In genomic region chr4:119904296-119904695, GRCm38 (mm10) we compare ENCODE assay signal across 11 mouse cellular contexts.
"Had no signal": no experiment of that assay in that cellular context is flagged by ENCODE, and none has a peak within 500 bp of the region (broad histone marks: within the 10 kb centered on the region; RNA-seq: fewer than 3 reads in every experiment).

No protein-coding gene starts in this region.

- H3K4me3 ChIP-seq: intestine, embryonic 15.5 days; limb, embryonic 12.5 days; liver, embryonic 13.5 days; lung, embryonic 15.5 days; midbrain, embryonic 12.5 days had no signal

- H3K27ac ChIP-seq: intestine, embryonic 15.5 days; limb, embryonic 12.5 days; liver, embryonic 13.5 days; lung, embryonic 15.5 days; macrophage; midbrain, embryonic 12.5 days had no signal

- H3K9ac ChIP-seq: intestine, embryonic 15.5 days; limb, embryonic 12.5 days; liver, embryonic 13.5 days; liver, postnatal 0 days; lung, embryonic 15.5 days; midbrain, embryonic 12.5 days had no signal

- H3K4me1 ChIP-seq: intestine, embryonic 15.5 days; limb, embryonic 12.5 days; liver, embryonic 13.5 days had no signal

- H3K27me3 ChIP-seq: intestine, embryonic 15.5 days; limb, embryonic 12.5 days; liver, embryonic 13.5 days; lung, embryonic 15.5 days had no signal

- H3K4me2 ChIP-seq: intestine, embryonic 15.5 days; limb, embryonic 12.5 days; liver, embryonic 13.5 days; lung, embryonic 15.5 days; midbrain, embryonic 12.5 days had no signal

- H3K9me3 ChIP-seq: intestine, embryonic 15.5 days; limb, embryonic 12.5 days; liver, embryonic 13.5 days; lung, embryonic 15.5 days; midbrain, embryonic 12.5 days had no signal

- ATAC-seq: intestine, embryonic 15.5 days; liver, postnatal 0 days; midbrain, embryonic 16.5 days had no signal

- H3K36me3 ChIP-seq: intestine, embryonic 15.5 days; limb, embryonic 12.5 days; liver, embryonic 13.5 days; lung, embryonic 15.5 days; midbrain, embryonic 12.5 days had no signal

- DNase-seq: kidney, adult 18-20 months; thymus, adult 18-20 months; thymus, postnatal 25 days had no signal
